Mouse (Mus musculus) Muller cell, postnatal 12 days (primary cell): ENCODE measurements at regions not wholly inside any gene's neighbourhood (a gene's known extent, or its start where the extent isn't known, plus 50 kb on each side); places are given as distances from the start of the nearest gene placed in this dataset.

Source experiments
- DNase-seq: peaks from one replicate; pipeline ENCODE4 v3.0.0-alpha.2; 2015; ENCODE audit errors: inconsistent ontology term

- peak; percentile 62 for DNase-seq
These were observed 107.7 kb downstream of the Far1 start for GRCm38 (mm10) chr7:113621316-113621715.

- DNase-seq, result no peak
These were observed 108.4 kb downstream of the Far1 start for GRCm38 (mm10) chr7:113621898-113622510.

GRCm38 (mm10) chr7:113623296-113623695 lies 109.7 kb downstream of the Far1 start:
- DNase-seq, result peak; percentile 90

- DNase-seq, result peak; percentile 66
These were observed 110.3 kb downstream of the Far1 start for GRCm38 (mm10) chr7:113623962-113624361.

- DNase-seq, result no peak
These were observed 113.1 kb downstream of the Far1 start for GRCm38 (mm10) chr7:113626734-113627133.

- no peak for DNase-seq
These were observed 123.5 kb downstream of the Far1 start for GRCm38 (mm10) chr7:113637011-113637600.

- DNase-seq, result no peak
These were observed 124.5 kb downstream of the Far1 start for GRCm38 (mm10) chr7:113638098-113638497.

- peak; percentile 32 for DNase-seq
These were observed 123.3 kb upstream of the Spon1 start for GRCm38 (mm10) chr7:113642540-113642939.

GRCm38 (mm10) chr7:113650631-113651030 lies 115.2 kb upstream of the Spon1 start:
- no peak for DNase-seq

- no peak for DNase-seq
These were observed 114.1 kb upstream of the Spon1 start for GRCm38 (mm10) chr7:113651696-113652095.

GRCm38 (mm10) chr7:113653130-113653529 lies 112.7 kb upstream of the Spon1 start:
- no peak for DNase-seq

- DNase-seq, result no peak
These were observed 110.5 kb upstream of the Spon1 start for GRCm38 (mm10) chr7:113655336-113655735.

GRCm38 (mm10) chr7:113672779-113673595 lies 92.8 kb upstream of the Spon1 start:
- no peak for DNase-seq

GRCm38 (mm10) chr7:113673596-113673956 lies 92.2 kb upstream of the Spon1 start:
- no peak for DNase-seq

GRCm38 (mm10) chr7:113682271-113682670 lies 83.5 kb upstream of the Spon1 start:
- no peak for DNase-seq

GRCm38 (mm10) chr7:113685349-113685748 lies 80.4 kb upstream of the Spon1 start:
- DNase-seq, result no peak

GRCm38 (mm10) chr7:113686527-113686926 lies 79.3 kb upstream of the Spon1 start:
- DNase-seq, result peak; percentile 62

GRCm38 (mm10) chr7:113687566-113687965 lies 78.2 kb upstream of the Spon1 start:
- no peak for DNase-seq

GRCm38 (mm10) chr7:113688231-113688669 lies 77.5 kb upstream of the Spon1 start:
- peak; percentile 87 for DNase-seq

- DNase-seq, result no peak
These were observed 77.1 kb upstream of the Spon1 start for GRCm38 (mm10) chr7:113688717-113689116.

GRCm38 (mm10) chr7:113689131-113689530 lies 76.7 kb upstream of the Spon1 start:
- DNase-seq, result no peak

- no peak for DNase-seq
These were observed 74.0 kb upstream of the Spon1 start for GRCm38 (mm10) chr7:113691756-113692155.

GRCm38 (mm10) chr7:113693526-113693925 lies 72.3 kb upstream of the Spon1 start:
- DNase-seq, result no peak
